Mouse (Mus musculus): ENCODE data around the gene Hist2h2aa1.
"Not testable (repeated sequence)": the region's sequence is repeated elsewhere in the genome, so short reads cannot be mapped to it uniquely, and the experiment has no call there.

The Hist2h2aa1 gene

GRCm38 (mm10) chr3:96251787-96252186 lies 6.5 kb downstream of the Hist2h2aa1 start:
- DNase-seq (ENCODE audit: low read depth, low spot score), result no peak

- DNase-seq (ENCODE audit: low read depth, low spot score), result peak; percentile 81
Observed at GRCm38 (mm10) chr3:96254683-96255355, 9.5 kb downstream of the Hist2h2aa1 start.

- no peak for DNase-seq (ENCODE audit: low read depth, low spot score)
Observed at GRCm38 (mm10) chr3:96255926-96256593, 10.8 kb downstream of the Hist2h2aa1 start.

- DNase-seq (ENCODE audit: low read depth, low spot score), result no peak
Observed at GRCm38 (mm10) chr3:96257190-96257589, 11.9 kb downstream of the Hist2h2aa1 start.

GRCm38 (mm10) chr3:96260220-96260619 lies 14.9 kb downstream of the Hist2h2aa1 start:
- DNase-seq (ENCODE audit: low read depth, low spot score), result no peak

- no peak for DNase-seq (ENCODE audit: low read depth, low spot score)
Observed at GRCm38 (mm10) chr3:96261623-96262022, 16.3 kb downstream of the Hist2h2aa1 start.

- DNase-seq (ENCODE audit: low read depth, low spot score), result peak; percentile 95
Observed at GRCm38 (mm10) chr3:96262216-96262875, 17.0 kb downstream of the Hist2h2aa1 start.

GRCm38 (mm10) chr3:96262979-96263550 lies 17.8 kb downstream of the Hist2h2aa1 start, which contains the start of gene Hist2h4:
TSS of gene Hist2h4 (minus strand) at chr3:96263311.
- peak; percentile 95 for DNase-seq (ENCODE audit: low read depth, low spot score)

GRCm38 (mm10) chr3:96263558-96264403 lies 18.5 kb downstream of the Hist2h2aa1 start:
- peak; percentile 69 for DNase-seq (ENCODE audit: low read depth, low spot score)

- DNase-seq (ENCODE audit: low read depth, low spot score), result no peak
Observed at GRCm38 (mm10) chr3:96264404-96264949, 19.2 kb downstream of the Hist2h2aa1 start.

GRCm38 (mm10) chr3:96266132-96266710 lies 20.9 kb downstream of the Hist2h2aa1 start:
- no peak for DNase-seq (ENCODE audit: low read depth, low spot score)

GRCm38 (mm10) chr3:96267541-96267940 lies 22.2 kb downstream of the Hist2h2aa1 start:
- DNase-seq (ENCODE audit: low read depth, low spot score), result no peak

- DNase-seq (ENCODE audit: low read depth, low spot score), result peak; percentile 94
Observed at GRCm38 (mm10) chr3:96268051-96268775, 22.9 kb downstream of the Hist2h2aa1 start, which contains the start of gene Hist2h3b. TSS of gene Hist2h3b (plus strand) at chr3:96268654.

GRCm38 (mm10) chr3:96268776-96269378 lies 23.6 kb downstream of the Hist2h2aa1 start:
- DNase-seq (ENCODE audit: low read depth, low spot score), result not testable (repeated sequence)

GRCm38 (mm10) chr3:96269511-96270474 lies 24.5 kb downstream of the Hist2h2aa1 start, which contains the start of gene Hist2h2bb:
TSS of gene Hist2h2bb (plus strand) at chr3:96269752.
- peak; percentile 99 for DNase-seq (ENCODE audit: low read depth, low spot score)

GRCm38 (mm10) chr3:96273591-96274465 lies 28.5 kb downstream of the Hist2h2aa1 start:
- peak; percentile 74 for DNase-seq (ENCODE audit: low read depth, low spot score)

- DNase-seq (ENCODE audit: low read depth, low spot score), result peak; percentile 75
Observed at GRCm38 (mm10) chr3:96277428-96277799, 32.1 kb downstream of the Hist2h2aa1 start.
